Mouse (Mus musculus) adrenal gland, postnatal 4 days (tissue): ENCODE data around the gene Pop4. TPM values are rescaled to one million over a fixed set of nuclear protein-coding genes. Genes with fewer than 3 reads are reported as not detected.

Source experiments
- DNase-seq, 2 experiments: peaks; one replicate each; pipeline ENCODE4 v3.0.0; 2021 to 2022; ENCODE audit warnings: low spot score in 2 of 2, mixed read lengths in 2 of 2
- total RNA-seq, 2 experiments: library from RNA; stranded (reverse); gene quantifications; 2 replicates each; pipeline ENCODE4 v1.2.3; 2021

The Pop4 gene
- total RNA-seq, 2 experiments from 2014 or later = 58.8 to 62.7 TPM

- DNase-seq = no peak
Observed at GRCm38 (mm10) chr7:38224577-38225369, 46.5 kb downstream of the Pop4 start.

DNA sequence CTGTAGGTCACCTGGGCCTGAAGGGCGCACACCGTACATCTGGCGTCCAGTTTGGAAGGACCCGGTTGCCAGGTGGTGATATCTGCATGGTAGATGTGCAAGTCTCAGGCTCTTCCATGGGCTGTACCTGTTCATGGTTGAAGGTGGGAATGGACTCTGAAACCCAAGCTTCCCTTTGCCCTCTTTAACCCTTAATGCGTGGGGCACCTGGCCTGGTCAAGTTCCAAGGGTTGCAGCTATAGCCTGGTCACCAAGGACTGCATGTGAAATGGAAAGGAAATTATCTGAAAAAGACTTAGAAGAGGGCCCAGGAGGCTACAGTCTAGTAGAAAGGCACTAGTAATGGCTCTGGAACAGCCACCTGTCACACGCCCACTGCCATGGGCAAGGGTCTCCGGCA, 50.4 kb downstream of the Pop4 start:
- DNase-seq = no peak

GRCm38 (mm10) chr7:38219526-38219925, 51.7 kb downstream of the Pop4 start:
- no peak for DNase-seq

GRCm38 (mm10) chr7:38218631-38219367, 52.4 kb downstream of the Pop4 start:
- no peak for DNase-seq

- DNase-seq = peak in 1 of 2 experiments; percentile 54
Observed at GRCm38 (mm10) chr7:38217417-38218171, 53.6 kb downstream of the Pop4 start.

- DNase-seq = no peak
Observed at GRCm38 (mm10) chr7:38215697-38216096, 55.5 kb downstream of the Pop4 start.

- no peak for DNase-seq
Observed at GRCm38 (mm10) chr7:38215281-38215680, 55.9 kb downstream of the Pop4 start.

- no peak for DNase-seq
Observed at GRCm38 (mm10) chr7:38214473-38215214, 56.6 kb downstream of the Pop4 start.

GRCm38 (mm10) chr7:38212651-38213062, 58.6 kb downstream of the Pop4 start:
- no peak for DNase-seq

Other genes starting within 250 kb of the Pop4 start
- 10 to 100 TPM; 63.4 to 75.1 TPM for gene Uri1, start 247.9 kb downstream of the Pop4 start, total RNA-seq
- 10 to 100 TPM; 16.3 to 17.5 TPM for gene Ccne1, start 163.9 kb downstream of the Pop4 start, total RNA-seq
- gene 1600014C10Rik, start 88.2 kb downstream of the Pop4 start, total RNA-seq = 10 to 100 TPM; 22.0 to 36.5 TPM
- gene Plekhf1, start 43.4 kb downstream of the Pop4 start, total RNA-seq = 1 to 10 TPM; 2.7 to 3.0 TPM